Mouse (Mus musculus) liver, adult 2 months (tissue): ENCODE measurements at regions not wholly inside any gene's neighbourhood (a gene's known extent, or its start where the extent isn't known, plus 50 kb on each side); places are given as distances from the start of the nearest gene placed in this dataset.

ENCODE experiments used
- CTCF ChIP-seq: fragments of 200-500 bp; IDR thresholded peaks from 2 replicates; pipeline ENCODE4 v1.5.1; 2011; ENCODE audit warnings: low read depth, low read length, control low read depth
- POLR2A ChIP-seq: fragments of 200-500 bp; IDR thresholded peaks from 2 replicates; pipeline ENCODE4 v1.6.1; 2011; ENCODE audit warnings: low read length, control low read depth; ENCODE audit not compliant: insufficient read depth; ENCODE audit errors: extremely low read depth

DNA sequence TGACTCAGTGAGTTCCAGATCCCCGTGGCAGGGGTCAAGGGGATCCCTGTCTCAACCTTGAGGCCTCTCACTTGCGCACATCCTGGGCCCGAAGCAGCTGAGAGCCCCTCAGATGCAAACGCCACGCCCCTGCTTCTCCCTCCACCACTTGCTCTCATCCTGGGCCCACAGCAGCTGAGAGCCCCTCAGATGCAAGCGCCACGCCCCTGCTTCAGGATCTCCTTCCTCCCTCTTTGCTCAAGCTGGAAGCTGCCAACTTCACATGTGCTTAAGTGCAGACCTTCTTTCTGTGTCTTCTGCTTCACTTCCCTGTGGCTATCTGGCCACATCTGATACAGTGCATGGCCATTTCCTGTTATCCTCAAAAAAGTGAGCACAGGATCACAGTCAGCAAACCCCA is 416.1 kb upstream of the Ercc4 start:
- TF ChIP-seq POLR2A, result no peak
- TF ChIP-seq CTCF, result no peak
